Mouse (Mus musculus) lung, postnatal 25 days (tissue): ENCODE data around the gene Rnd1.

Experiments used
- DNase-seq: peaks from one replicate; pipeline ENCODE4 v3.0.0; 2022; ENCODE audit warnings: low spot score

Rnd1 gene

DNA sequence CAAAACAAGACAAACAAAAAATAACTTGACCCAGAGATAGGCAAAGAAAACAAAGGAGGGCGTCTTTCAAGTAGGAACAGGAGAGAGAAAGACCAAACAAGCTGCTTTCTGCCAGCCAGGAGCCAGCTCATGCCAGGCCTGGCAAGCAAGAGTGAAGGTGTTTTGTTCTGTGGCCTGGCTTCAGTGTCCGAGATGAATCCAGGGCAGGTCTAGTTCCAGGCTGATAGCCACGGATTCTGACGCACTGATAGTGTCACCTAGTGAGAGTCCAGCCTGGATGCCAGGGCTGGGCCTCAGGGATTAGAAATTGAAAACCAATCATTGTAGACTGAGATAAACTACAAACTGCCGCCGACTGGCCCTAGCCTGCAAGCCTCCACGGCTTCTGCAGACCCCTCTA, 716 bp upstream of the Rnd1 start:
- DNase-seq = no peak

DNA sequence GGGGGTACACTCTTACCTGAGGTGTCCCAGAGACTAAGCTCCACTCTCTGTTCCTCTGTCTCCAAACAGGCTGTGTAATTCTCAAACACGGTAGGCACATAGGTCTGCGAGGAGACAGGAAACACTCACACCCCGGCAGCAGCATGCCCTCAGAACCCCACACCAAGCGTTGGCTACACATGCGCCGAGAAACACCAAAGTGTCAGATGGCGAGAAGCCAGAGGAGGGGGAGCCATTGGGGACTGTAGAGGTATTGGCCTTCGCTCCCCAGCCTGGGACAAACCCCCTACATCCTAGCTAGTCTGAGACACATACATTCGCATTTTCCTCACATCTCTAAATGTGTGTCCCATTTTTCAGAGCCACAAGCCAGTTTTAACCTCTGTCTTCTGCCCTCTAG, 790 bp downstream of the Rnd1 start:
- DNase-seq = no peak

DNA sequence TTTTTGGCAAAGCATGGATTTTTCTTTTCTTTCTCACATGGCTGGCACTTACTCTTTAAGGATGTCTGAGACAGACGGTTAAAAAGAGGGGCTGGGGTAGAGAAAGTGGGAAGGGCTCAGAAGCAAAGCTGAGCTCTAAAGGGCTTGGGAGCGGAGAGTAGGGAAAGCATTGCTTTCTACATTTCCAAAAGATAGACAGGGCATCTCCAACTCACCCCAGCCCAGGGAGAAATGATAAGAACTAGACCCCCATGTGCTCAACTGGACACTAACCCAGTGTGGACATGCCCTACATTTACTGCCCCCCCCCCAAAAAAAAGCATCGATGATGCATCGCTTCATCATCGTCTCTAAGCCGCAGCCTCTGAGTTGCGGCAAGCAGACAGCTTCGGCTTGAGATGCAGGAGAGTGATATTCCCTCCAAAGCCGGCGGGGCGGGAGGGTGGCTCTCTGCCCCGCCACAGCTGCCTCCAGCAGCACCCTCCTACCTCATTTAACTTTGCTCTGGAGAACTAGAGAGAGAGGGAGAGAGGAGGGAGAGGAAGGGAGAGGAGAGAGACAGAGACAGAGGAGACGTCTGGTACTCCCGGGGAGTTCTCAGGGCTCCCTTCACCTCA, 1.5 kb downstream of the Rnd1 start:
- DNase-seq = no peak

- no peak for DNase-seq
Measured at GRCm38 (mm10) chr15:98674994-98675545, 2.2 kb downstream of the Rnd1 start.

DNA sequence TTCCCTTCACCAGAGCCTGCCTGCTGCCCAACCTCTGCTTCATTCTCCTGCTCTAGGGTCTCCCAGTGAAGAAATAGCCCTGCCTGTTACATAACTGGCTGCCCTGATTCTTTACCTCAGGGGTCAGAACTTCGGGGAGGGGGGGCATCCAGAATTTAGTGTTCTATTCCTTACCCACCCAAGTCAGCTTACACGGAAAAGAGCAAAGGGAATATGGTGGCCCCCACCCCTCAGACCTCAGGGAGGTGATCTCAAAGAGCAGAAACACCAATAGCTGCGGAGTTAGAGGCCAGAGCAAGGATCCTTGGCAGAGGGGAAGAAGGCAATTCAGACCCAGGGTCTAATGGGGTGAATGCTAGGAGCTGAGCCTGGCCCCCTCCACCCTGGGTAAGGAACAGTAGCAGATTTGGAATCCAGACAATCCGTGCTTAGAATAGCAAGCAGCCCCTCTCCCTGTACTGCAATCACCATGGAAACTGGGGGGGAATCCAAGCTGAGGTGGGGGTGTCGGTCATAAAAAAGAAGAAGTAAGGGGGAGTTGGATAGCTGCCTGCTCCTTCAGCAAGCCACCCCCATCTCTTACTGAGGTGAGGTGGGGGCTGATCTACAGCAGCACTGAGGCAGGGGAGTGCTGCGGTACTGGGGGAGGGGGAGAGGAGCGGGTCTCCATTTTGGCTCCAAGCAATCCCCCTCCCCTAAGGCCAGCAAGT, 2.8 kb downstream of the Rnd1 start:
- no peak for DNase-seq

DNA sequence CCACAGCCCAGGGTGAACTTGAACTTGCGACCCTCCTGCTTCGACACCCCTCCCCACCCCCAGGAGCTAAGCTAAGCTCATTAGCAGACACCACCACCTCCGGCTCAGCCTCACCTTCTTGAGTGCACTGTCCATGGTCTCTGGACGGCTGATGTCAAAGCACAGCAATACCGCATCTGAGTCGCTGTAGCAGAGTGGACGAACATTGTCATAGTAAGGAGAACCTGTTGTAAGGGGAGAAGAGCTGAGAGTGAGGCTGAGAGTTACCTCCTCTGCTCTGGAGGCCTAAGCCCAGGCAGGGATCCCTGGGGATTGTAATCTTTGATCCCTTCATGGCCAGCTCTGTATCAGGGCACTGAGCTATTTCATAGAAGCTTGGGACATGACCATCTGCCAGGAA, 3.5 kb downstream of the Rnd1 start:
- no peak for DNase-seq

DNA sequence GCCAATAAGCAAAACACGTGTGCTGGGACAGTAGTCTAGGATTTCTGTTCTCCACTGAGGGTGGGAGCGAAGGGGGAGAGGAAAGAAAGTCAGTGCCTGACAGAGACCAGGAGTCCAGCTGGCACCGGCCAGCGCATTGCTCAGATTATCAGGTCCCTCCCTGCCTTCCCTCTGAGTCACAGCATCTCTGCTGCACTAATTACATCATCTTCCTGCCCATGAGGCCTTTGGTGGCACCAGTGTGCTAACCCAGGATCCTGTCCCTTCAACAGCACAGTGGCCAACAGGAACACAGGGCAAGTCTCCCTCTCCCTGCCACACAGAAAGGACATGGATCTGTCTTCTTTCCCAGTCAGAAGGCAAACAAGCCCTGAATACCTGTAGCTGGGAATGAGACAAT, 4.7 kb downstream of the Rnd1 start:
- DNase-seq = no peak

- peak; percentile 57 for DNase-seq
Measured at GRCm38 (mm10) chr15:98664042-98664907, 13.0 kb downstream of the Rnd1 start.

DNA sequence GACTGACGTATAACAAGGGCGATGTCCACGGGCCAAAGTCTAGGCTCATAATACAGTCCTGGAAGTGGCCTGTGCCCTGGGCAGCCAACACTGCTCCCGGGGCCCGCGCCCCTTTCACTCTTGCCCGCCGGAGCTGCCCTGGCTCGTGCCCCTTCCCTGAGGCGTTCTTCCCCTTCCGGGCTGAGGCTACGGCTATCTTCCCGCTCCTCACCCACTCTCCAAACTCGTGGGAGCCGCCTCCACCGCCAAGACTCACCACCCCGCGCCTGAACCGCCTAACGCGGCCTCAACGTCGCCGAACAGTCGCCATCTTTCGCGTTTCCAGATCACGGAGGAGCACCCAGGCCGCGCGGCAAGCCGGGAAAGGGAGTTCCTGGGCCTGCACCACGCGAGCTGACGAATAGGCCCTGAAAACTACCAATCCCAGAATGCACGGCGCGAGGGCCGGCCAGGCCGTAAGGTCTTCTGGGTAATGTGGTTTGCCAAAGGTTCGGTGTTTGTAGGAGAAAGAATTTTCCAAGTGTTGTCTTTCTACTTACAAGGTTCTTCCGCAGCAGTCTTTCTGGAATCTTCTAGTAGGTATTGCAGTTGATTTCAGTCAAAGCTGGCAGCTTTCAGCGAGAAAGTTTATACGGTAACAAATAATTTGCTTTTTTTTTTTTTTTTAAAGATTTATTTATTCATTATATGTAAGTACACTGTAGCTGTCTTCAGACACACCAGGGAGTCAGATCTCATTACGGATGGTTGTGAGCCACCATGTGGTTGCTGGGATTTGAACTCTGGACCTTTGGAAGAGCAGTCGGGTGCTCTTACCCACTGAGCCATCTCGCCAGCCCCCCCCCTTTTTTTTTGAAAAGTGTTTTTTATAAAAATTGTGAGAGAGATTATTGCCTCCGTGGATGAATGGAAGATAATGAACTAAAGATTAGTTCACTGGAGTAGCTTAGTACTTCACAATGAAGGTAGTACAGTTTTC, 14.4 kb downstream of the Rnd1 start, which contains the start of gene Ddx23:
Ddx23 (minus strand) TSS at position 328 of the 979 bp plus-strand sequence.
- DNase-seq = peak; percentile 97

DNA sequence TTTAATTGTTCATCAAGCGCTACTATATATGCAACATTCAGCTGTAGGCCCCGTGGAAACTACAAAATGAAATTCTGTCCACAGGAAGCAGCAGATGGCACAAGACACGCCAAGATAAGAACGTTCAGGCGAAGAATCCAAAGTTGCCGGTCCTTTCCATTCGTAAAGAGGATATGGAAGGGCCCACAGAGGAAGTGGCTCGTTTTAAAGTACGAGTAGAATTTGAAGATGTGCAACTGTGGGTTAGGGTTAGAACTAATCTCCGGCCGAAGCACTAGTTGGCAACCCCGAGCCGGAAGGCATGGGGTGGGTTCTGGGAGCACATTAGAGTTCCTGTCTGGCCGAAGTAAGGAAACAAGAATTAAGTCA, 15.1 kb downstream of the Rnd1 start:
- DNase-seq = no peak

DNA sequence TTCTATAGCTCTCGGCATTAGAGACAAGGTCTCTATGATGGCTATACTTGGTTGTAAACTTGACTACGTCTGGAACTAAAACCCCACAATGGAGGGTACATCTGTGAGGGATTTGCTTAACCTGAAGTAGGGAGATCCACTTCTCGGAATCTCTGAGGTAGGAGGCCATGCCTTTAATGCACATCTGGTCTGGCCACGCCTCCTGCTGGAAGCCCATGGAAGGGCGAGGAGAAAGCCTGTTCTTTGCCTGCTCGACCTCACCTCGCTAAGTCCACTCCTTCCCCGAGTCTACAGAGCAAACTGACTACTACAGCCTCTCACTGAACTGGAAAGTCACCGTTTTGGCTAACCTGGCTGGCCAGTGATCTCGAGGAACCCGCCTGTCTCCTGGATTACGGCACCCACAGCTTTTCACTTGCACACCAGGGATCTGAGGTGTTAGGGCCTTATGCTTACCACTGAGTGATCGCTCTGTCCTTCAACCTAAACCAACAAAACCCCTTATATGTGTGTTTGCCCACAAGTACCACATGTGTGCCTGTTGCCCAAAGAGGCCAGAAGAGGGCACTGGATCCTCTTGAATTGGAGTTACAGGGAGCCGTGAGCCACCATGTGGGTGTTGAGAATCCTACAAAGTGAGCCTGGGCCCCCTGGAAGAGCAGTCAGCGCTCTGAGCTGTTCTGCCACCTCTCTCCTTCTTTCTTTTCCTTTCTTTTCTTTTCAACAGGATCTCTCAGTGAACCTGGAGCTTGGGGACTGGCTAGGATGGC, 20.1 kb downstream of the Rnd1 start:
- DNase-seq = no peak

- no peak for DNase-seq
Measured at GRCm38 (mm10) chr15:98652174-98652573, 25.1 kb downstream of the Rnd1 start.

GRCm38 (mm10) chr15:98651431-98651830, 25.8 kb downstream of the Rnd1 start:
- no peak for DNase-seq

DNA sequence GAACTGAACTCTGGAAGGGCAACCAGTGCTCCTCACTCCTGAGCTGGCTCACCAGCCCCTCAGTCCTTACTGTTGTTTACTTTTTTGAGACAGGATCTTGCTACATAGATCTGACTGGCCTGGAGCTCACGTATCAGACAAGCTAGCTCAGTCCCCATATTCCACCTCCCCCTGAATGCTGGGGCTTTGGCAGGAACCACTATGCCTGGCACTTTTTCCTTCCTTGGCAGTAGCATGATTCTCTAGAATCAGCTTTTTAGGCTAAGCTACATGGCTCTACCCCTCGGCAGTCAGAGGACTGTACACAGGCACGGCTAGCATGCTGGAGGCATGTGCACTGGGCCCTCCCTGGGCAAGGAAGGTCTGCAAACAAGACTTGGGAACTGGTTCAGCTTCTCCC, 29.2 kb downstream of the Rnd1 start:
- DNase-seq = no peak

DNA sequence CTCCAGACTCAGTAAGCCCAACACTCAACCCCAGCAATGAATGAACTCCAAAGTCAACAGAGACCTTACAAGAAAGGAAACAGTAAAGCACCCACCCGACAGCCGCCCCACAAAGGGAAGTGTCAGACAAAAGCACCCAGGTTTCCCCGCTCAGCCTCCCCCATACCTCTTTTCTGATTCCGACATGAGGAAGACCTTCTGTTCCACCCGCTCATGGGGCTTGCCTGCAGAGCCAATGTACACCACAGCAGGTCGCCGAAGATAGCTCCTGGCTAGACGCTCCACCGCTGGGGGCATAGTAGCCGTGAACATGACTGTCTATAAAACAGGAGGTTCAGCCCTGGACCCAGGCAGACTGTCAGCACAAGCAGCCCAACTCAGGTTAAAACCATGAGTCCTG, 30.0 kb downstream of the Rnd1 start:
- DNase-seq = no peak

DNA sequence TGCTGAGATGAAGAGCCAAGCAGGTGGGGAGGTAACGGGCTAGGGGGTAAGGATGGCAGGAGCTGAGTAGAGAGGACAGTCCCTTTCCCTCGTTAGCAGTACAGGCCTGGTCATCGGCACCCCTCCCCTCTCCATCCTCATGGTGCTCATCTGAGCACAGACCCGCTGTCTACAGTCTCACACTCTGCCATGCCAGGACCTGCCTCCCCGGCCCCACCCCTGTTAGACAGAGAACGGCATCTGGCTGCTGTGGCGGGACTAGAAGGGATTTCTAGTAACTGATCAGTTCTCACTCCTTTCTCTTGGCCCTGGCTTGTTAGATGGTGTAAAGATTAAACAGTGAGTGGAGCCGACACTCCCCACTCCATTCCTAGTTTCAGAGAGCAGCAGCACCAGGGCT, 30.5 kb downstream of the Rnd1 start:
- no peak for DNase-seq

DNA sequence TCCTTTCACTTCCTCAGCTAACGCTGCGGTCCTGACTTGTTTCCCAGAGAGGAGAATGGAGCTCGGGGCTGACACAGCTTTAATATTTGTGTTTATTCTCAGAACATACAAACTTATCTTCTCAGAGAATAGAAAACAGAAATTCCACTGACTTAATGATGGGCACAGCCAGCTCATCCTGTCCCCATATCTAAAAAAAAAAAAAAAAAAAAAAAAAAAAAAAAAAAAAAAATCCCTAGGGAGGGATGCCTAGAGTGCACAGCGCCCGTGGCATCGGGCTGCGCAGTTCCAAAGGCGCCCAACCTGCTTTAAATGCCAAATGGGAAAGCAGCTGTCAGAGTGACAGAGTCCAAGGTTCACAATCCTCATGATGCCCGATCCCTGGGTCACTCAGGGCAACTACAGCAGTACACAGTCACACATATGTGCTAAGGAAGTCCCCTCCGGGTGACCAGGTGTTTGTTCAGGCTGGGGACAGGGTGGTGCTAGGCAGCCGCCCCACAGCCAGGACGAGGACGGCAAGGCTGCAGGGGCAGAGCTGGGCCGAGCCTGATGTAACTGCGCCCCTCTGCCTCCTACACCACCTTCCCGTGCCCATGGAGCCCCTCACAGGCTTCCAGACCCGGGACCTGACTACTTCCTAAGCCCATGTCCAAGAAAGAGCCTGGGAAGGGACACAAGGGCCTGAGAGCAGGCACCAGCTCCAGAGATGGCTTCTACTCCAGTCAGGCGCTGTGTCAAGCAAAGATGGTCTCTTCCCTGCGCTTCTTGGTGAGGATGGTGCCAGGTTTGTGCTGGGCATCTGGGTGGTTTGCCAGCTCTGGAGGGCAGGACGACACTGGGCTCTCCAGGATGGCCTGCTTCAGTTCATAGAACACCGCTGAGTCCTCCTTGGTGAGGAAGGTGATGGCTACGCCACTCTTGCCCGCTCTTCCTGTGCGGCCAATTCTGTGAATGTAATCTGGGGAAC, 31.9 kb downstream of the Rnd1 start:
- no peak for DNase-seq

- no peak for DNase-seq
Measured at GRCm38 (mm10) chr15:98644406-98644805, 32.9 kb downstream of the Rnd1 start.

DNA sequence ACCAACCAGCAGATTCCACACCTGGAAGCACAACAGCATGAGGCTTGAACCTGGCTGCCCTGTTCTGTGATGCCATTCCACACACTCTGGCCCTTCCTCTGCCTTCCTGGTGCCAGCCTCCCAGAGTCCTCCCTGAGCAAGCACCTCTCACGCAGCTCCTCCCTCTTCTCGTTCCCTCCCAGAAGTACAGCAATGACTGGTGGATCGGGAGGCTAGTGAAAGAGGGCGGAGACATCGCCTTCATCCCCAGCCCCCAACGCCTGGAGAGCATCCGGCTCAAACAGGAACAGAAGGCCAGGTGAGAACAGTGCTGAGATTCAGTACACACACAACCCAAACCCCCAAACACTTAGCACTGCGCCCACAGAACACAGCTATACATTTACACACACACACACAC, 37.1 kb downstream of the Rnd1 start:
- peak; percentile 54 for DNase-seq

DNA sequence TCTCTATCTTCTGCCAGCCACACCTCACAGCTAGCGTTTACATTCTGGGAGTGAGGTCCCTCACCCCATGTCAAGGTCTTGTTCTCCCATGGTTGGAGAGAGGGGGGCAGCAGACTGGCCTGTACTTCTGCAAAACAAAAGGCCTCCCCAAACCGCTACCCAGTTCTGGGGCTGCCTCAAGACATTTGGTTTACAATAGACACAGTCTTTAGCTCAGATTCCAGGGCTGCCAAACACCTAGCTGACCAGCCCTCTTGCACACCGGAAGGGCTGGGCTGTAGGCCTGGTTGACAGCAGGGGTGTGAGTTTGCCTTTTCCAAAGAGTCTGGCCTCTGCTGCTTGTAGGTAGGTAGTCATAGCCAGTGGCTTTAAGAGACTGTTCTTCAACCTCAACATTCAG, 40.1 kb downstream of the Rnd1 start:
- DNase-seq = no peak
